Mouse (Mus musculus) cerebellum, postnatal 4 days (tissue): Measurements from ENCODE around the gene Tns1.

Experiments
- DNase-seq, 2 experiments: peaks; one replicate each; pipeline ENCODE4 v3.0.0; 2022; ENCODE audit warnings: low spot score in 2 of 2, mixed read lengths in 1 of 2

The Tns1 gene

DNA sequence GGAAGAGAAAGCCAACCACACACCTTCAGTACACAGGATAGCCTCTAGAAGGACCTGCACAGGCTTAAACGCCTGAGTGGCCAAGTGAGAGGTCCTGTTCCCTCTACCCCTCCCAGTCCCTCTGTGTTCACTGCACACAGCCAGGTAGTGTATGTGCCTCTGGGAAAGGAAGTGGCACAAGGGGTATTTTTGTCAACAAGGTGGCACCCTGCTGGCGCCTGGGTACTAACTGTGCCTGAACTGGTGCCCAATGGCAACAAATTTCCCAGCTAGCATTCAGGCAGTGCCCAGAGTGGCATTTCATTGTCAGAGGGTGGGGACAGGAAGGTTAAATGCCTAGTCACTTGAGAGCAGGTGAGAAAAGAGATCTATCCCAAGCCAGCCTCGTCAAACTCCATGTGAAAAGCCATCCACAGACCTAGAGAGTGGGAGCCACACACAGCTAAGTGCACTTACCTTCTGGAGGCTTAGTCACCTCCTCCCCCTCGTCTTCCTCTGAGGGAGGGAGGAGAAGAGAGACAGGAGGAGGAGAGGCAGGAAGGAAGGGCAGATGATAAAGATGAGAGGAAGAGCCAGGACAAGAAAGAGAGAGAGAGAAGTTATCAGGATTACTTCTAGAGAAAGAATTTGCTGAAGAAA, 188.7 kb downstream of the Tns1 start:
- no peak for DNase-seq

DNA sequence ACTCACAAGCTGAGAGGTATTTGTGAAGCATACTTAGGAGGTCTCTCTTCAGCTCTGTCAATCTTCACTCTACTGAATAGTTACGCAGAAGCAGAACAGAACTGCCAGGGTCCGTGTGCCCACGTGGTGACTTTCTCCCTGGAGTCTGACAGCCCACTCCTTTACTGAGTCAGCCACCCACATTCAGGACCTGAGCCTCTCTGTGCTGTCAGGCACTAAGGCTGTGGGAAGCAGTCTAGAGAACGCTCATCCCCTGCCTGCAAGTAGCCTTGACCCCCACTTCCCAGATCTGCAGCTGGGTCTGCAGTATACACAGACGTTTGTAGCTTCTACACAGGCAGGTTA, 191.1 kb downstream of the Tns1 start:
- no peak for DNase-seq

DNA sequence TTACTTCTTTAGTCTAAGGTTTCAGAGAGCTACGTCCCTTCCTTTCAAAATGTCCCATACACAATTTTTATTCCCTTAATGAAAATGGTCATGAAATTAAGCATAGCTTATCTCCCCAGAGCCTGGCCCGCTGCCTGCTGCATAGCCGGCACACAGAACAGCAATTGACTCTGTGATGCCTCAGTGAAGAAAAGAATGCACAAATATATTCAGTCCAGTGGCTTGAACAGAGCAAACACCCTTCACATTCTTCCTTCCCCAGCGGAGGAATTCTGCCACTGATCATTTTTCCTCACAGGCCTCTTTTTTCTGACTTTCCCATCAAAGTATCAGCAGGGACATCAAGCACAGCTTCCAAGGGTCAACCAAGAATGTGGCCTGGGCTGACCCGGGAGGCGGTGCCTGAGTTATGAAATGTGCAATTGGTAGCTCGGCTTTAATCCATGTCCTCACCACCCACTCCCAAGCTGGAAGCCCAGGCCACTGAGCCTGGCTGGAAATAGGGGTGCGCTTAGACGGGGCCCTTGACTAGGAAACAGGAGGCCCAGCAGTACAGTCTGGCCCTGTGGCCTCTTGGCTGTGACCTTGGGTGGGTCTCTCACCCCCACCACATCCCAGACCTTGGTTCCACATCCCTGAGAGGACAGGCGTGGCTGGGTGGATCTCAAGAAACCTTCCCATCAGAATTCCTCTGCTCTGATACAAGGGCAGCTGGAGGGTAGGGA, 191.7 kb downstream of the Tns1 start:
- DNase-seq = no peak

DNA sequence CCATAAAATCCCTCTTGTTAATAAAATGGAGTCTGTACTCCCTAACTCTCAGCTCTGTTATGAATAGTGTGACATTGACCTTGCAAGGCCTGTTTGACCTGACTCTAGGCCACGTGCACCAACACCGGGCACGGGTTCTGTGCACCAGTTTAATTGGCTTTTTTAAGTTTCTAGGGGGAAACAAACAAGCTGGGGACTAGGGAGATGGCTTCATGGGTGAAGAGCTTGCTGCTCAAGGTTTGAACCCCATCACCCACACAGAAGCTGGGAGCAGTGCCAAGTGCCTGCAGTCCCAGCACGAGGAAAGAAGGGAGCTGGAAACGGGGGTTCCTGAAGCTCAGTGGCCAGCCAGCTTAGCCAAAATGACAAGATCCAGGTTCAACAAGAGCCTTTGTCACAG, 192.4 kb downstream of the Tns1 start:
- DNase-seq = no peak

DNA sequence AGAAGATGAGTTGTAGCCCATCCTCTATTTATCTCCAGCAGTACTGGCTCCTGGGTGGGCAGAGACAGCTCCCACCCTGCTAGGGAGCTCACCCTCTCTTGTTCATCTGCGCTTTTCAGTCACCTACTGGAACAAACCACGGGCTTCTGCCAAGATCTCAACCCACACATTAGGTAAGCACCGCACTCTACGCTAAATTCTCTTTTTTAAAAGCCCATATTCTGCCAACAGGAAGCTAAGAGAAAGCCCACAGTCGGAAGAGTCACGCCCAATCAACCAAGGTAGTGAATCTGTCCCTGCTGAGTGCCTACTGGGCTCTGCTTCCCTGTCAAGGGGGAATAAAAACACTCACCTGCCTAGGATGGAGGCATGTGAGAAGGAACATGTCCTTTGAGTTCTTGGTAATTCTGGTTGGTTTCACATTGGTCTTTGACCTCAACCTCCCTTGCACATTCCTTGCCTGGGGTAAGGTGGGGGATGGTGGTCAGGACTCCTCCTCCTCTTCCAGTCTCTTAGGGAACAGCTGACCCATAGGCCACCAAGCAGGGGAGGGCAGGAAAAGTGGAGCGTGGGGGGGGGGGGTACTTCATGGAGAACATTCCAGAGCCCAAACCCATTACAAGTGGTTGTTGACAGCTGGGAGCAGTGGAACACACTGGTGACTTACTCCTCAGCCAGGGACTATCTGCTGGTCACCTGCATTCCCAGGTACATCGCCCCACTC, 193.7 kb downstream of the Tns1 start:
- DNase-seq = no peak

DNA sequence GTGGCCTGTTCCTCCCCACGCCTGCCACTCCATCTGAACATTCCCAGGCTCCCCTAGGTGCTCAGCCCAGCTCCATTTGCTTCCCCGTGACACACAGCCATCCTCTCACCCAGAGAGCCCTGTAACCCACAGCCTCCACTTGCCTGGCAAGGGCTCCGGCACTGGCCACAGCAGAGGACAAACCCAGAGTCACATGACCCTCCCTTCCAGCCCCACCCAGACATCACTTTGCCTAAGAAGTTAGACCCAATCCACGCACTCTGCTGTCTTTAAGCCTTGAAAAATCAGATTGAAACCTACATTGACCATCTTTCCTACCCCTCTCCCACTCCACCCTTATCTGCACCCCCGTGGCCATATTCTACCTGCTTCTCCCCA, 194.3 kb downstream of the Tns1 start:
- no peak for DNase-seq

DNA sequence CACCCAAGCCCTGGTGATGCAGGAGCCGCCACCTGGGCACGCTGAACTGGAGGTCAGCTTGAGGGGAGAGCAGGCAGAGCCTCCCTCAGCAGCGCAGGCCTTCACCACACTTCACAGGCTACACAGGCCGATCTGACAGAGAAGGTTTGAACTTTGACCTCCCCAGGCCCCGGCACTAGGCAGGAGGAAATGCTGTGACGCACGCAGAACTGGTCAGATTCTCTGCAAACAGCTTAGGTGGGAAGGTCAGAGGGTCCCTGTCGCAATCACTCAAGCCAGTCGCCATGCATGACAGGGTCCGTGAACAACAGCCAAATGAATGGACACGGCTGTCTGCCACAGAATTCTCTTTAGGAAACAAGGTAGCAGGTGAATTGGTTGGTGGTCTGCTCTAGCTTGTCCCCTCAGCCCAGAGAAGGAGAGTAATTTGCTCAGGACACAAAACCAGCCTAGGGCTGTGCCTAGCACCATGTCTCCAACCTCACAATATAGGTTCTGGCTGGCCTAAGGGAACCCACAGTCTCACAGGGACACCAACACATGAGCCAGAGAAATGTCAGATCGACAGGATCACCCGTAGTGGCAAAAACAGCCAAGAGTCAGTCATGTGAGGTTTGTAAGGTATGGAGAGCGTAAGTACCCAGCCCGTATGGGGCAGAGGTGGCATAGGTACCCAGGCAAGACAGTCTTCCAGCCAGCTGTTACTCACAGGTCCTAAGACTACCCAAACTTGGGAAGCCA, 194.9 kb downstream of the Tns1 start:
- DNase-seq = no peak

DNA sequence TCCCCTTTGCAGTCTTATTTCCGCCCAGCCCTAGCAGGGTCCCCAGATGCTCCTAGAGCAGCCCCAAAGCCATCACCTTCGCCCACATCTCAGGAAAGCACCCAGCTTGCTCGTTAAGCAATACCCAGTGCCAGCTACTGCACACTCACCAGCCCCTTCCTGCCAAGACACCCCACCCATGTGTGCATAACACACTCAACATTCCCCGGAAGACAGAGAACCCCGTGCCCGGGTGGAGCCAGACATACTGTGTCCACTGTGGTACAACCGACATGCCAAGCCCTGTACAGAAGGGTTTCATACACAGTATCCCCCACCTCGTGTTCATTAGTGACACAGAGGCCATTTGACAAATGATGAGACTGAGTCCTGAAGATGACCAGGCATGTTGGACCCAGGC, 195.9 kb downstream of the Tns1 start:
- DNase-seq = no peak

DNA sequence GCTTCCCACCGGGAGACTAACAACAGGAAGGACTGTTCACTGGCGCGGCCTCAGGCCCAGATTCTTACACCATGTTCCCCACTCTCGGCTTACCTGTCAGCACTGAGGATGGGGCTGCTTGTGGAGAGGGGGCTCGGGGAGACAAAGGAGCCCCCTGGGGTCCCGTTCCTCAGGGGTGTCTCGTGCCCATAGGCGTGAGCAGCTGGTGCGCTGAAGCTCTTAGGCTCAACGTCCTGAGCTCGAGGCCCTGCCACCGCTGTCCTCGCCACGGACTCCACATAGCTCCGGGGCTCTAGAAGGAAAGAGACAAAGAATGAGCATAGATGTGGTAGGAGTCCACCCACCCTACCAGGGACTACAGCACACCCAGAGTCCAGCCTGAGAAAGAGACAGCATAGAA, 196.4 kb downstream of the Tns1 start:
- no peak for DNase-seq

DNA sequence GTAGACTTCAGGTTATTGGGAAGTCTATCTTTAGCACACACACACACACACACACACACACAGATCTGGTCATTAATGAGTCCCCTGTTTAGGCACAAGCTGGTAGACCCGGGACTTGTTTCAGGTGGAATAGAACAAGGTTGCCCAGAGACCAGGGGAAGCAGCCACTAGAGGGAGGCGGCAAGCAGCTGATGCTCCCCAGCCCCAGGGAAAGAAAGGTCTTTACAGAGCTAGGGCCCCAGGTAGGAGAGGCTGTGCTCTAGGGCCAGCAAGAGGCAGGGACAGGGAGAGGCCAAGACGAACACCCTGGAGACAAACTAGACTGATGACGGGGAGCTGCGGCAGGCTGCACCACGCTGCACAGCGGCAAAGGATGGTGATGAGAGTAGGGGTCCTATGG, 198.0 kb downstream of the Tns1 start:
- no peak for DNase-seq

DNA sequence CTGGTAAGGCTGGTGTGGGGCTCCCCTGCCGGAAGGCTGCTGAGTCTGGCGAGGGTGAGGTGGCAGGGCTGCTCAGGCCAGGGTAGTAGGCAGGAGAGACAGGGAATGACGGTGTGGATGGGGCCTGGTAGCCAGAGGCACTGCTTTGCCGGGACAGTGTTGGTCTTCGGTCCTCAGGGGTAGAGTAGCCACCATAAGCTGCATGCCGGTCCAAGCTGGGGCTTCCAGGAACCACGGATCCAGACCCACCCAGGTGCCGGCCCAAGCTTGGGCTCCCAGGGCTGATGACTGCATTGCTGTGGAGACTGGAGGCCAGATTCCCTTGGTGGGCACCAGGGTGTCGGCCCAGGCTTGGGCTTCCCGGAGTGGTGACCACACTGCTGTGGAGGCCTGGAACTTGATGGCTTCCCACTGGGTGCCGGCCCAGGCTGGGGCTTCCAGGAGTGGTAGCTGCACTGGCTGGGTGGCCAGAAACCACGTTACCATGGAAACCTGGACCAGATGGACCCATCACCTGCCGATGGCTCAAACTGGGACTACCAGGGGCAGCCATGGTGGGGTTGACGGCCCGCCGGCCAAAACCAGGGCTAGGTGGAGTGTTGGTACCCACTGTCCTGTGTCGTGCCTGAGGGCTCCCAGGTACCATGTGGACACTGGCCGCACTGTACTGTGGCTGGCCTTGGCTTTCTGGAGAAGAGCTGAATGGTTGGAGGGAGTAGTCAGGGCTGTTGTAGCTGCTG, 199.2 kb downstream of the Tns1 start:
- DNase-seq = no peak

DNA sequence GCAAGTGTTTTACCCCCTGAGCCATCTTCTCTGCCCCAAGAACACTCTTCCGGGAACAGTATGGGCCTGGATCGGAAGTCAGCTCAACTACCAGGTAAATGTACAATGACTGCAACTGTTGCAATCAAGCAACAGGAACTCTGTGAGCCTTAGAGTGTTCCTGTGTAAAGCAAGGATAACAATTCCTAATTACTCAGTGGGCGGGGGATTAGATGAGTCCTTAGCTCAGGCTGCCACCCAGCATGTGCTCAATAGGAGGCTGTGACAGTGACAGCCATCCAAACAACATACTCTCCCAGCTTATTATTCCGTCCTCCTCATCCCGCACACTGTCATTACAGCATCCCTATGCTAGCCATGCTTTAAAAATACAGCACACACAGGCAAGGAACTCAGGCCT, 200.0 kb downstream of the Tns1 start:
- no peak for DNase-seq

DNA sequence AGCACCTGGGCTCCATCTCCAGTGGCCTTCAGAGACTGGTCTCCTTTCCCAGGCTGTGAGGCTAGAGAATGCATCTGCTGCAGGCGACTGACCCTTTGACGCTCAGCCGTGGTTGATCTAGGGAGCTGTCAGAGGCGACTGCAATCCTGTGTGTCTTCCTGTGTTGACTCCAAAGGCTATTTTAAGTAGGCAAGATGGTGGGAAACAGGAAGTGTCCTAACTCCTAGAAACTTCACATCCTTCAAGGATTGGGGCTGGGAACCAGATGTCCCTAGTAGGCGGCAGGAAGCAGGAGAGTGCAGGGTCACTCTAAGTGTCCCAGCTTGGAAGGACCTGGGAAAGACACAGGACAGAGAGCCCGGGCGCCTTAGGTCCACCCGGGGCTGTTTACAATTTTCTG, 201.1 kb downstream of the Tns1 start:
- DNase-seq = no peak

DNA sequence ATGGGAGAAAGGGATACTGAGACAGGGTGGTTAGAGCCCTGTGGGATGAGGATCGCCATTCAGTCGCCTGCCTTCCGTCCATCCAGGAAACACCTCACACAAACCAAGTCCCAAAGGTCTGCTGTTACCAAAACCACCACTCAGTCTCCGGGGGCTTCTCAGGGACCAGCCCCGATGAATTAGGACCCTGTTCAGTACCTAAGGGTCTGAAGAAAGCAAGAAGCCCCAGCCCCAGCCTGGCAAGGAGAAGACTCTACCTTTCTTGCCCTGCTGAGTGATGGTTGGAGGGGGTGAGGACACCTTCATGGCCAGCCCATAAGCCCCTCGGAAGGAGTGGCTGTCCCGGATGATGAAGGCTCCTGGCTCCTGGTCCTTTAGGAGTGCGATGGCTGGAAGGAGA, 203.5 kb downstream of the Tns1 start:
- DNase-seq = peak in 1 of 2 experiments; percentile 10

DNA sequence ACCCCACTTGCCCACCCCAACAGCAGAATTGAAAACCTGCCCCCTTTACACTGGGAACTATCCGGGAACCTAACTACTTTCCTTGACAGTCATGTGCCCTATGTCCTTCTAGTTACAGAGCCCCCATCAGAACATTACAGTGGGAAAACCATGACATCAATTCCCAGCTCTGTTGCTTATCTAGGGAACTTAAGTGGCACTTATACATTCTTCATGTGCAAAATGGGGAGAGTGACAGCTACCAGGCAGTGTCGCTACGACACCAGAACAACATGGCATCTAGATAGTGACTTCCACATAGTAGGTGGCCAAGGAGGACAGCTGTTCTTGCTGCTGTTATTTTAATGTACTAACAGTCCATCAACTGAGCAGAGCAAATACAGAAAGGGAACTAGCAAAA, 204.3 kb downstream of the Tns1 start:
- DNase-seq = no peak

DNA sequence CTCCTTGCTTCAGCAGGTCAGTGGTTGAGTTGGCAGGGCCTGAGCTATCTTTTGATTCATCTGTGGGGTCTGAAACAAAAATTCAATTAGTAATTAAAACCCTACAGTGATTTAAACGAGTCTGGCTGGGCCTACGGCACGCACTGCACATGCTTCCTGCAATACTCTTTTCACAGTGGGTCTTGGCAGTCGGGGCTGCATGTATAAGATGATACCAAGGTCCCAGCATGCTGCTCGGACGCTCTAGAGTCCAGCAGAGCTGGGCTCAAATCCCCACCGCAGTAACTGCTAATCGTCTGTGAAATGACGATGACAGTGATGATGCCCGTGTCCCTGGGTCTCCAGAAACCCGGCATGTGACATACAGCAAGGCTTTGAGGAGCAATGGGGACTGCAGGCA, 206.2 kb downstream of the Tns1 start:
- peak in 1 of 2 experiments; percentile 16 for DNase-seq

DNA sequence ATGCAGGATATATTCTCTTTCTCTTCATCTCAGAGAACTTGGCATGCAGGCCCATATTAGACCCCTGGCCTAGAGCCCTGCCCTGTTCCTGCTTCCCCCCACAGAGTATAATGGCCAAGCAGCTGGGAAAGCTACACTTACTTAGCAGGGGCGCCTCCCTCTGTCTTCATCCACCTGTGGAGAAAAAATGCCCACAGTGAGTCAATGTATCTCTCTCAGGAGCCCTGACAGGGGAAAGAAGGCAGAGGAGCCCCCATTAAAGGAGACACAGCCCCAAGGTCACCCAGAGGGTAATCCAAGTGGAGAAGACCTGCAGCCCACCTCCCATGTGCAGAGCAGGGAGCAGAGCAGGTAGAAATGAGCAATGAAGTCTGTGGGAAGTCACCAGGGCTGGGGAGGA, 208.0 kb downstream of the Tns1 start:
- peak in 1 of 2 experiments; percentile 11 for DNase-seq

DNA sequence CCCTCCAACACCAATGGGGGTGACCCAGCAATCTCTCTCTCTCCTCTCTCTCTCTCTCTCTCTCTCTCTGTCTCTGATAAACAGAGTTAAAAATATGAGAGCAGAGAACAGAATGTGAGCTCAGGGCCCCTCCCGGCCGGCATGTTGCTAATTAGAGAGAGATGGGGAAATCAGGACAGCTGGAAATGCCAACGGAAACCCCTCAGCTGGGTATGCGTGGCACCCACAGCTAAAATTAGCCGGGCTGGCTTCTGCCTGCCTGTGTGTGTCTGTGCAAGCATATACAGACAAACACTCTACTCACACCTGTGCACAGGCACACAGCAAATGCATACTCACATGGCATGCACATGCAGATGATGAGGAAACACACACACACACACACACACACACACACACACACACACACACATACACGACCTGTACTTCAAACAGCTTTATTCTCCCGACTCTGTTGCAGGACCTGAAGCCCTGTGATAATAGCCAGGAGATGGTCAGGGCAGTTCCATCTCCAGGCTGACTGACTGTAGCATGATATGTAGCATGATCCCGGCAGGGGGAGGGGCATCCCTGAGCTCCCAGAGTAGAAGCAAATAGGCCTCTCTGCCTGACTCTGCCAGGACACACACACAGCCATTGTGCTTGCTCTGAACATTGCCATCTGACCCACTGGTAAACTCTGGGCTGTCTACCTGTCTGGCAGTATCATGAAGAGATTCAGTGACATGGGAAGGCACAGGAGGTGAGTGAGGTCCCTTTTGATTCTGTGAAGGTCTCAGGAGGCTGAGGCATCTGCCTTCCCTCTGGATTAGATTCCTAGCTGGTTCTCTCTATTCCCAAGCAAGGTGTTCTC, 208.8 kb downstream of the Tns1 start:
- DNase-seq = peak in 1 of 2 experiments; percentile 16

DNA sequence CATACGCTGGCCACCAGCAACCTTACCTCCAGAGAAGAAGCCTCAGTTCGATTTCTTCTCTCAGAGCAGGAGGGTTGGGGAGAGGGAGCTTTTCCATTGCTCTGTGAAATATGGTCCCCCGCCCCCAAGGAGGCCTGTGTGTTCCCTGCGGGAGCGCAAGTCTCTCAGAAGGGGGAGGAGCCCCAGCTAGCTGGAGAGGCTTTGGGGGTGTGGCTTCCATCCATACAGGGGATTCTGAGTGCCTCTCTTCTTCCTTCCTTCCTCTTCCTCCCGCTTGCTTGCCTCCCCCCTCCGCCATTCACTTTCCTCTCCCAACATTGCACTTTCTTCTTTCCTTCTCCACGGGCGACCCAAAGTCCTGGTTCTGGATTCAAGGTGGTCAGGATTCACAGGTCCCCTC, 210.2 kb downstream of the Tns1 start:
- DNase-seq = peak in 1 of 2 experiments; percentile 19

DNA sequence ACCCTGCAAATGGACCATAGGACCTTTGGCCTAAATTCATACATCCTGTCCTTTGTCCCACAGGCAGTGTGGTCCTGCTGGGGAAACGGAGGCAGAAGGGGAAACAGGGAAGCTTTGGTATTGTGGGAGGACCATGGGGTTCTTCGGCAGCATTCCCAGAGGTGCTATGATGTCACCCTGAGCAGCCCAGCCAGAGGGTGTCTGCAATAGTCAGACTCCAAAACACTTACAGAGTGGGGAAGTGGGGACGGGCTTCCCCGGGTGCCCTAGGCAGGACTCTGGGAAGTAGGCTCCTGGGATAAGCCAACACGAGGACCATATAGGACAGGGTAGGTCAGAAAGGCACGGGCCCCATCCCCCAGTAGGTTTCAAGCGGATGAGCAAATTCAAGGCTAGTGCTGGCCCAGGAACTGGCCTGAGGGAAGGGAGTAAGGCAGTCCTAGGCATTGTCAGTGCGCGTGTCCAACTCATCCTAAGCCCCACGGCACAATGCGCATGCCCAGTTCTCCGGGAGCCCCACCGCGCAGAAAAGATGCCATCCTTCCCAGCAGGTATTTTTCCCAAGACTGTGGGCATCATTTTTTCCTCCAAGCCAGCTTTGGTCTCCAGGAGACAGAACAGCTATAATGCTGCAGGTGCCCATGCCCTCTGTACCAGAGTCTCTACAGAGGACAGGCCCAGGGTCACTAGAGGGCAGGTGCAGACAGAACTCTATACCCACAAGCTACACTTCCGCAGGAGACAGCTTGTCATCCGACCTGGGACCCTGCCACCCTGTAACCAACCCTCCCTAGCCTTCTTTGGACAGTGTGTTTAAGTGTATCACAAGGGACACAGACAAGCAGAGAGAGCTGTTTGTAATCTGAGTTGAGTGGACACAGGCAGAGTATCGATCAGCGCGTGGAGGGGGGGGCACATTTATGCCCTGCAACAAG, 210.9 kb downstream of the Tns1 start:
- DNase-seq = peak in 1 of 2 experiments; percentile 19
